Mouse (Mus musculus): ENCODE measurements at regions not wholly inside any gene's neighbourhood (a gene's known extent, or its start where the extent isn't known, plus 50 kb on each side); places are given as distances from the start of the nearest gene placed in this dataset.

DNA sequence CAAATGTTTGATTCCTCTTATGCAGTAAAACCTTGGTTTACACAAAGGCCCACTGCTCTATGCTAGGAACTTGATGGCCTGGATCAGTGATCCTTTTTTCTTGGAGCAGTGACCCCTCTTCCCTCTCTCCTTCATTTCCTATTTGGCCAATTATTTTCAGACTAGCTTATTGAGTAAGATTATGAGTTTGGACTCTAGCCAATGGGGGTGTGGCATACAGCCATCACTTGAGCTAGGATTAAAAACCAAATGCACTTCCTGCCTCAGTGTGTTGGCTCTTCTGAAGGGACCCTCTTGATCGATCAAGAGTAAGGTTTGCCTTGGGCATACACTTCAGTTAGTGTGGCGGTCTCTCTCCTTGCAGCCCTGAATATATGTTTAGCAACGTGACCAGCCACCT lies 1172.6 kb upstream of the Gulo start:
- intact Hi-C loops (cut with DNase I) = no loop called here
- no peak for DNase-seq (ENCODE audit: low spot score in 2 of 2)

DNA sequence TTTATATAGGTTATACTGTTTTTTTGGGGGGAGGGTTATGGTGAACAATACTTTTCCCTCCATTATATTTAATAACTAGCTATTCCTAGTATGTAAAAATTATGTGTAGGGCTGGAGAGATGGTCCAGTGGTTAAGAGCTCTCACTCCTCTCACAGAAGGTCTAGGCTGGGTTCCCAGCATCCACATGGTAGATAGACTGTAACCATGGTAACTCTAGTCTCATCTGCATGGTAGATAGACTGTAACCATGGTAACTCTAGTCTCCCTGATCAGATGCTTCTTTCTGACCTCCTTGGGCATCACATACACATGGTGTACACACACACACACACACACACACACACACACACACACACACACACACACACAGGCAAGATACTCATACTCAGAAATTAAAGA lies 1170.5 kb upstream of the Gulo start:
- no peak for DNase-seq (ENCODE audit: low spot score in 2 of 2)
- intact Hi-C loops (cut with DNase I) = no loop called here

DNA sequence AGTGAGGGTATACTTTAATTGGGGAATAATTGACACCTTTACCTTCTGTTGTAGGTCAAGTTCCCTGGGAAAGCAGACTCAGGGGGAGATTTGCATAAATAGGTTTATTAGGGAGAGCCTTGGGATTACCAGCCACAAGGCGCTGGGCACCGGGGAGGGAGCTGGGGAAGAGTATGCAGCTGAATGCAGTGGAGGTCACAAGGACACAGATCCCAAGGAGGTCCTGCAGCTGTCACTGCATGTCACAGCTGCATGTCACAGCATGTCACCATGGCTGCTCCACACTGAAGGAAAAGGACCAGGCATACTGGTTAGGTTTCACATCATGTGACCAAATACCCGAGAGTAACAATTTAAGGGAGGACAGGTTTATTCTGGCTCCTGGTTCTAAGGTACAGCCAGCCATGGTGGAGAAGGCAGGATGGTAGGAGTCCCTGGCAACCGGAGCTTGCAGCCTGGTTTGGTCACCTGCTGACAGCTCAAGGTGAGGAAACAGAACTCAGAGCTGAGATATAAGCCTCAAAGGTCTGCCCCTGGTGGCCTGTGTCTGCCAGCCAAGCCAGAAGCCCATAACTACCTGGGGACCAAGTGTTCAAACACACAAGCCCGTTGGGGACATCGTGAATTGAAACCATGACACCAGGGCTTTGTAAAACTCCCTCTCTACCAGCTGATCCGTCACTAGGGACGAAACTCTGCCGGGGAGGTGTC lies 1169.5 kb upstream of the Gulo start:
- DNase-seq (ENCODE audit: low spot score in 2 of 2) = no peak
- intact Hi-C loops (cut with DNase I) = no loop called here

DNA sequence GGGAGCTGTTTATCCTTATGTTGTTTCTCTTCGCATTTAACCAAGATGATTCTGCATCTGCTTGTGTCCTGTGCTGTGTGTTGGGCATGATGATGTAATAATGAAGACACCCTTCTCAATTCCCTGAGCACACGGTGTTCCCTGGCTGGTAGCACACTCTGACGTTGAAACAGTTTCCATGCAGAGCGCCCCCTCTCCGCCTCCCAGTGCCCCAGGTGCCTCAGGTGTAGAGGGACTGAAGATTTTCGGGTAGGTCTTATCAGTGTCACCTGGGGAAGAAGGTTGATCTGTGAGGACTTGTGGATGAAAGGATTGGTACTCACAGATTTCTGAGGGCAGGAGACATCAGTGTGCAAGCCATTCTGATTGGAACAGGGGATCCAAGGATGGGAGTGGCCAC lies 1167.7 kb upstream of the Gulo start:
- DNase-seq (ENCODE audit: low spot score in 2 of 2) = no peak
- intact Hi-C loops (cut with DNase I) = no loop called here

DNA sequence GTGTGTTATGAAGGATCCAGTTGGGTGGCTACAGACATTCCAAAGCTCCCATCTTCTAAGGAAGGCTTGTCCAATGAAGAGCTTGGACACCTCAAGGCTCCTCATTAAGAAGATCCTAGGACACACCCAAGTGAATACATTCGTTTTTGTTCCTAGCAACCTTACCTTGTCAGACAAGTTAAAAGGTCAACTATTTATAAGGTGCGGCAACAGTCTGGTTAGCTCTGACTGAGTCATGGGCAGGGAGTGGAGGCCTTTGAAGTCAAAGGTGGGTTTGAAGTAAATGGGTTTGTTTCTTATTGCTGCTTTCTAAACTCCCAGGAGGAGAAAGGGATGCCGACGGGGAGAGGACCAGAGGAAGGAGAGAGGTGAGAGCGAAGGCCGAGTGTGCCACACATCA lies 1167.1 kb upstream of the Gulo start:
- no peak for DNase-seq (ENCODE audit: low spot score in 2 of 2)
- intact Hi-C loops (cut with DNase I) = no loop called here

DNA sequence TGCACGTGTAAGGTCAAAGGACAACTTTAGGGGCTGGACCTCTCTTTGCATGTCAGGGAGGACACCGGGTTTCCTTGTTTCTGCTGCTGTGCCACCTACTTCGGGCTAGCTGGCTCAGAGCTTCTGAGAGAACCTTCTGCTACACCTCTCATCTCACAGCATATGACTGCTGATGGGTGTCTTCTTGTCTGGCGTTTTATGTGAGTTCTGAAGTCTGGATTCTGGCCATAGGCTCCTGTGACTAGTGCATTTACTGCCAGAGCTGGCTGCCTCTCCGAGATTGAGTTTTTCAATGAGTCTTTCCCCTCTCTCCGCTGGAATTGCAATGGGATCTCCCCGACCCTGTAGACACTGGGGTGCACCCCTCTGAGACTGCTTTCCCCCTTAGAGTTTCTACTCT lies 1165.9 kb upstream of the Gulo start:
- intact Hi-C loops (cut with DNase I) = no loop called here
- DNase-seq (ENCODE audit: low spot score in 2 of 2) = peak in 1 of 2 experiments; percentile 71

DNA sequence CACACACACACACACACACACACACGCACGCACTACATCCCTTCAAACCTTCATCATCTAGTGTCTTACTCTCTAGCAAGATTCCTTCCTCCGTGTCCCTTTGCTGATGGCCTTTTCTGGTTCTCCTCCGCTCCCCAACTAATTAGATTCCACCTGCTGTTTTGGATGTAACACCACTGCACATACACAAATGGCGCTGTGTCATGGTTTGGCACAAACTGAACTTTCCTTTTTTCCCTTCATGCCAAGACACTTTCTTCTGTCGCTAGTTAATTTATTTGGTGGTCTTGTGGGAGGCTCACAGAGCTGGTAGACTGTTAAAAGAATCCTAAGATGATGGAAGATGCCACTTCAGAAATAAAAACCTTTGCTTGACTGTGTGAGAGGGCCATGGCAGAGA lies 1161.8 kb upstream of the Gulo start:
- intact Hi-C loops (cut with DNase I) = no loop called here
- DNase-seq (ENCODE audit: low spot score in 2 of 2) = no peak

DNA sequence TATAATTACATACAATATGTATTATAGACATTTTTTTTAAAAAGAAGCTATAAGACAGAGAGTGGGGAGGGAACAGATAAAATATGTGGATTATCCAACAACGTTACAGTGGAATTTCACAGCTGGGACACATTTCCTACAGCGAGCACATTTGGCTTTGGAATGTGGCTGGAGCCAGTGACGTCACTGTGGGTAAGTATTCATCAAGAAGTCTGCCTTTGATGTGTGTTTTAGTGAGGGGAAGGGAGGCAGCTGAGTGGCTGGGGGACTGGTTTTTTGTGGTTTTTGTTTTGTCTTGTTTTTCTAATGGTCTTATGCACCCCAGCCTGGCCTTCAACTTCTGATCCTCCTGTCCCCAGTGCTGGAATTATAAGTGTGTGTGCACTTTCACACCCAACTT lies 1161.2 kb upstream of the Gulo start:
- intact Hi-C loops (cut with DNase I) = no loop called here
- DNase-seq (ENCODE audit: low spot score in 2 of 2) = no peak

DNA sequence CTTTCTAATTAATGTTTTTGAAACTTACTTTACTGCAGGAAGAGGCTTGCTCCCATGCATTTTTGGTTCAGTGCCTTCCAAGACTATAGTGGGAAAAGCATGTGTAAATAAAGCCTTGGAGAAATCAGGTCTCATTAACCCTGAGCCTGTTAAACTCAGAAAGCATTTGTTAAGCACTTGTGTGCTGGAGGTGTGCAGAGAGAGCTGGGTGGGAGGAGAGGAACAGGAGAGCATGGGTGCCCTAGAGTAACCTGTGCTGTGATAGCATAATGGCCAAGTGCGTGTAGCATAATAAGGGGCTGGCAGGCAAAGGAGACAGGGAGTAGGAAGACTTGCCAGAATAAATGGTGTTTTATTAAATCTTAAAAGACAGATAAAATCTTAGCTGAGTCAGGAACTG lies 1160.2 kb upstream of the Gulo start:
- intact Hi-C loops (cut with DNase I) = no loop called here
- DNase-seq (ENCODE audit: low spot score in 2 of 2) = no peak

DNA sequence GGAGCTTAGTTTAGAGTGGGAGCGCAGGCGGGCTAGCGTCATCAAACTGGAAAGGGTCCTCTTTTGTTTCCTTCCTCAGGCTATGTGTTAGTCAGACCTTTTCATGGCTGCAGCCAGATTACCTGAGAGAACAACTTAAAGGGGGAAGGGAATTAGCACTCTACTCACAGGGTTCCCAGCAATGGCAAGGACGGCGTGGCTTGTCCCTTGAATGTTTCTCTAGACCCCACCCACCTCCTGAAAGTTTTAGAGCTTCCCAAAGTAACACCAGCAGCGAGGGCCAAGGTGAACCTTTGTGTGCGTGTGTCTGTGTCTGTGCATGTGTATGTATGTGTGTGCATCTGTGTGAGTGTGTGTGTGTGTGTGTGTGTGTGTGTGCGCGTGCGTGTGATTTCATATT lies 1151.0 kb upstream of the Gulo start:
- intact Hi-C loops (cut with DNase I) = no loop called here
- no peak for DNase-seq (ENCODE audit: low spot score in 2 of 2)

DNA sequence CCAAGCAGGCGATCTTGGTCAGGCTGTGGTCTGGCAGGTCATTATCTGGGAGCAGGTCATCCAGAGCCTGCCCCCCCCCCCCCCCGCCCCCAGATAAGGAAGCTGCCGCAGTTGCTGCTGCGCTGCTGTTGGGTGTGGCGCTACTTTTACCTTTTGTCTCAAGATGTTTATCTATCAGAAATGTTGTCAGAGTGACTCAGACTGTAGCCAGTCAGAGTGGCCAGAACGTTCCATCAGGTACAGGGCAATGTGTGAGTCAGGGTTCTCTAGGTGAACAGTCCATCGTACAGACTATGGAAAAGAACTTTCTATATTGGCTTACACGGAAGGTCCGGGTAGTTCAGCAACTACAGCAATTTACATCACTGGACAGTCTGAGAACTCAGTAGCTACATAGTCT lies 1149.9 kb upstream of the Gulo start:
- DNase-seq (ENCODE audit: low spot score in 2 of 2) = no peak
- intact Hi-C loops (cut with DNase I) = no loop called here

DNA sequence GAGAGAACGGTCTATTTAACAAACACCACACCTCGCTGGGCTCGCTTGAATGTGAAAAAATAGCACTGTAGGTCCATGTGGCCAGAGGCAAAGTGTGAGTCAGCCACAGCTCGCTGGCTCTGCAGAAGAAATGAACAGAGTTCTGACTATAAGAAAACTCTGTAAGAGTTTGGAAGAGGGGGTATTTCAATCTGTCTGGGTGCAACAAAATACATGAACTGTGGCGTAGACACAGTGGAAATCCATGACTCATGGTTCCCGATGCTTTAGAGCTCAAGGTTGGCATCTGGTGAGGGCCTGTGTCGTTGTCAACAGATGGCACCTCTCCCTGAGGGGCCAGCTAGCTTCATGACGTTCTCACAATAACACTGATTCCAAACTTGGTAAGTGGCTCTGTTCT lies 1147.4 kb upstream of the Gulo start:
- DNase-seq (ENCODE audit: low spot score in 2 of 2) = peak in 1 of 2 experiments; percentile 60
- intact Hi-C loops (cut with DNase I) = no loop called here

DNA sequence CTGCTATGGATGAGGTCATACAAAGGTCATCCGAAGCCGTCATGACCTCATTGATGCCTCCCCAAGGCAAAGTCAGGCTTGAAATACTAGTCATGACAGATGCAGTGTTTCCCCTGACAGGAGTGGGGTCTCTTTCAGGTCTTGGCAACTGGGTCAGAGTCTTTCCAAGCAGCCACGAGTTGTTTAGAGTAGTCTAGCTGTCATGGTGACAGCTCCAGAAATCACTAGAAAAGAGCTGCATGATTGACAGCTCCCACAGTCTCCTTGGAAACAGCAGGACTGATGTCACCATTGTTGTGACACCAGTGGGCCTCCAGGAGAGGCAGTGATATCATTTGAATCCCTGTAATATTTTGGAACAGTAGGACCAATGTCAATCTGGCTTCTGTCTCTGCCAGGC lies 1144.6 kb upstream of the Gulo start:
- no peak for DNase-seq (ENCODE audit: low spot score in 2 of 2)
- intact Hi-C loops (cut with DNase I) = no loop called here

DNA sequence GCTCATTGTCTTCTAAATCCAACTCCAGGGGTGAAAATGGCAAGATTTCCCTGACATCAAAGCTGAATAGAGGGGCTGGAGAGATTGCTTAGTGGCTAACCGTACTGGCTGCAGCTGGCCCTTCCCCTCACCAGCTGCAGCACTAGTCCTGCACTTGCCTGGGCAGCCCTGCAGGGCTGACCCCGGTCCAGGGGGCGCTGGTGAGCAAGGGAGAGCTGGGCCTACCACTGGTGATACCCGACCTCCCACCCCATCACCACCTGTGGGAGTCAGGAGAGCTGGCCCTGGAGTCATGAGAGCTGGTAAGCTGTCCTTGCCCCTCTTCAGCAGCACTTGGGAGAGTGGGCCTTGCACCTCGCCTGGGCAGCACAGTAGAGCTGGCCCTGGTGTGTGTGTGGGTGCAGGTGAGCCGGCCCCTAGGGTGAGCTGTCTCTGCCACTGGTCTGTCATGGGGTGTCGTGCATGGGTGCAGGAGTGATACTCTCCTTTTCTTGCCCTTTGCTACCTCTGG lies 1141.0 kb upstream of the Gulo start:
- DNase-seq (ENCODE audit: low spot score in 2 of 2) = no peak
- intact Hi-C loops (cut with DNase I) = no loop called here

DNA sequence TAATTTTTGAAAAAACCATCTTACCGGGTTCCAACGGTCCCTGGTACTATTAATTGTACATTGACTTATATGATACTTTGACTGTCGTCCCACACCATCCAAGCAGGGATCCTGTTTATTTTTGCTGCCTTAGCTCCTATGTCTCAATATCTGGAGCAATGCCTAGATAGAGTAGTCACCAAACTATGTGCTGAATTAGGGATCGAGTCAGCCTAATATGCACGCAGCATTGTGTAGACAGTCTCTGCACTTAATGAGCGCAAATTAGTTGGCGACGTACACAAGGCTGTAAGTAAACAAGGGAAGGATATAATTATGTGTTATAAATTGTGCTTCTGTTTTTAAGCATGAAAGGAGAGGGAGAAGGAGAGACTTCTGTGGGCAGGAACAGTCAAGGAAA lies 1140.1 kb upstream of the Gulo start:
- DNase-seq (ENCODE audit: low spot score in 2 of 2) = no peak
- intact Hi-C loops (cut with DNase I) = no loop called here

DNA sequence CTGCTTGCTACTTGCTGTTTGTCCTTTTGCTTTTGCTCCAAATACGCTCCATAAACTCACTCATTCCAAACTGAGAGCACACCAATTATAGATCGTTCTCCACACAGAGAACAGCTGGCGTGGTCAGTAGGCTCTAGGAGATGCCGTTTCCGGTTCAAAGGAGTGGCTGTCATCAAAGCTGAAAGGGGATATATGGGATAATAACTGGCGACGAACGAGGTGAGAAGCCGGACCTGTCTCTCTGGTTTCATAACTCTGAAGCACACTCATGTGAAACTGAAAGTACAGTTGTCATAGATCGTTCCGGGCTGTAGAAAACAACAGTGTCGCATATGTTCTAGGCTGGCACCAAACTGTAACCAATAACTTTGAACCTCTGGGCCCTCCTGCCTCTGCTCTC lies 1137.6 kb upstream of the Gulo start:
- intact Hi-C loops (cut with DNase I) = no loop called here

DNA sequence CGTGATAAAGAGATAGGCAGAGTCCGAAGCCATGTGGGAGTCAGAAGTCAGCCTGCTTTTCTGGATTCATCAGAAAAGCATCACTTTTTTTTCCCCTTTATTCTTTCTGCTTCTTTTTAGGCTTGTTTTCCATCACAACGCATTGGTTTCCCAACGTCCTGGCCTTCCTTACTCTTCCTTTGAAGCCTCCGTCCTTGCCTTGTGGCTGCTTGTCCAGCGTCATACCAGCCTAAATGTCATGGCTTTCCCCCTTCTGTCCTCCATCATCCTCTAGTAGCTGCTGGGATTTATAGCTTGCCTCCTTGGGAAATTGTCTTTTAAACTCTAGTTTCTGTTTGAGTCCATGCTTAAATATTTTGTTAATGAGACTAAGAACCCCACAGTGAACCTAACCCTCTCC lies 1136.0 kb upstream of the Gulo start:
- DNase-seq (ENCODE audit: low spot score in 2 of 2) = no peak
- intact Hi-C loops (cut with DNase I) = no loop called here

More for the DNA sequence above, 1137.6 kb upstream of the Gulo start:
- DNase-seq (ENCODE audit: low spot score in 2 of 2) = no peak

DNA sequence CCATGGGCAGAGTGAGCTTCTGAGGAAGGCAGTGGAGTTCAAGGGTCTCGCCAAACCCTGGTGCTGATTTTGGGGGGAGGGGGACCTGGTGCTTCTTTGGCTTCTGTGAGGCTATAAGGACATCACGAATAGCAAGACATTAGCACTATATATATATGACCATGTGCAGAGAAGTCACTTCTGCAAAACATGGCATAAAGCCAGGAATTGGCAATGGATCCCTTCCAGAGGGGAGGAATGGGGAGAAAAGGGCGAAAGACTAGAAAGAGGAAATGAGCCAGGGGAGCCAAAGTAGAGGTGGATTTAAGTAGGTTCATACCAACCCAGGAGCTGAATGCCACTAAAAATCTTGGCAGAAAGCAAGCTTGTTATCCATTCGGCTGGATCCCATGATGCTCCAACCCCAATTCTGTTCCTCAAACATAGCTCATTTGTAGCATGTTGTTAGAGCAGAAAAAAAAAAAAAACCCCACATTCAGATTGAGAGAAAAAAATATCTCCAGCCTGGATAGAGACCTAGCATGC lies 1135.5 kb upstream of the Gulo start:
- intact Hi-C loops (cut with DNase I) = loop anchor here (5.0 kb wide), 1 partner anchor 43 kb away; no protein-coding TSS in a partner anchor
- DNase-seq (ENCODE audit: low spot score in 2 of 2) = no peak

DNA sequence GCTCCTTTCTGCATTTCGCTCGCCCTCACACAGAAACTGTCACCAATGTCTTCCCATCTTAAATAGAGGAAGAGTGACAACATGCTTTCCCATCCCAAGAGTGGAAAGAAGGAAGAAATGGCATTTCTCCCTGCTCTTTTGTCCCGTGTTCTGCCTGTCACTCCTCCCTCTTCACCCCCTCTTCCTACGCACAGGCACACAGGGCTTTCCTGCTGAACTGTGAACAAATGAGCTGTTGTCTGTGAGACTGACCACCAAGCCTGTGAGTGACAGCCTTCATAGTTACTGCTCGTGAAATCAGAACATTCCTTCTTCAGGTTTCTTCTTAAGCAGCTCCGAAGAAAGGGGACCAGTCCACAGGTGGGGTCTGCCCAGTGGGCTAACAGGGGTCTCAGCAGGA lies 1134.8 kb upstream of the Gulo start:
- intact Hi-C loops (cut with DNase I) = loop anchor here (5.0 kb wide), 1 partner anchor 43 kb away; no protein-coding TSS in a partner anchor

DNA sequence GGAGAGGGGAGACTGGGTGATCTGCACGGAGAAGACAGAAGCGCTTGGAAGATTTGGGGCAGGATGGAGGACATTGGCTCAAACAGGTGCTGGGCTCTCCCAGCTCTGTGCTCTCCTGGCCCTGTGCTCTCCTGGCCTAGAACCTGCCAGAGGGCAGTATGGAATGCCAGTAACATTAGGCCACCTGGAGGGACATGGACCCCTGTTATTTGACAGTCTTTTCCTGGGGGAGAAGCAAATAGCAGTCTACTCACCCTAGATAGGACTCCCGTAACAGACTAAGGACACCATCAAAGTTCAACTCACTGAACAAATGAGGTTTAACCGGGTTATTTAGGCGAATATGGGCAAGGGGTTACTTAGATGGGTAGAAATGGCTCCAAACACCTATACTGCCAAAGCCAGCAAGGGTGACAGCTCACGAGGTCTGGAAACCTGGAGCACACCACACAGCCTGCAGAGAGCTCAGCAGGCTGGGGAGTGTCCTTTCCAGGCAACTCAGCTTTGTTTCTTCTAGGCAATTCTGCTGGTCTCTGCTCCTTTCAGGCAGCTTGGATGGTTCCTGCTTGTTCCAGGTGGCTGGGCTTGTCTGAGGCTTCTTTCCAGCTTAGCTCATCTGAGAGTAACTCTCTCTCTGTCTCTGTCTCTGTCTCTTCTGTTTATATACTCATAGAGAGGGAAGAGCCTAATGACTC lies 1133.7 kb upstream of the Gulo start:
- intact Hi-C loops (cut with DNase I) = loop anchor here (1.0 to 5.0 kb wide), 3 partner anchors 22 to 45 kb away; no protein-coding TSS in a partner anchor
- DNase-seq (ENCODE audit: low spot score in 2 of 2) = no peak

More for the DNA sequence above, 1134.8 kb upstream of the Gulo start:
- DNase-seq (ENCODE audit: low spot score in 2 of 2) = no peak
